Mouse (Mus musculus): Measurements from ENCODE around the gene Wt1. TPM values are rescaled to one million over a fixed set of nuclear protein-coding genes. Genes with fewer than 3 reads are reported as not detected.
A peak's percentile ranks its signal among the peaks of the same experiment; 100 is the strongest.

The Wt1 gene
- polyA plus RNA-seq, 1 experiment from 2014 or later: 8.9 TPM

DNA sequence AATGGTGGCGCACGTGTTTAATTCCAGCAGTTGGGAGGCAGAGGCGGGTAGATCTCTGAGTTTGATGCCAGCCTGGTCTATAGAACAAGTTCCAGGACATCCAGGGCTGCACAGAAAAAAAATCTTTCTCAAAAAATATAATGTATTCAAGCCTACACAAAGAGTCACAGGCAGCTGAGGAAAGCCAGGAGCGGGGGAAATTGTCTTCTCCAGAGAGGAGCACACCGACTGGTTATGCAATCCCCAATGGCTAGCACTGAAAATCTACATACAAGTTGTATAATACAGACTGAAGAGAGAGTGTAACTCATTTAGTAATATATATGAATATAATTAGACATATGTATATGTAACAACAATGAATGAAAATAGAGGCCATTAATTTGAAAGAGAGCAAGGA lies 25.2 kb downstream of the Wt1 start:
- H3K9ac ChIP-seq: no peak overlapping the region
- H3K4me2 ChIP-seq: no peak overlapping the region
- H3K36me3 ChIP-seq (ENCODE audit: insufficient read depth): no peaks in the 10 kb centered on the region
- no peaks in the 10 kb centered on the region for H3K27me3 ChIP-seq (ENCODE audit: insufficient read depth, low read length)
- no peaks in the 10 kb centered on the region for H3K4me1 ChIP-seq (ENCODE audit: insufficient read depth)
- no peaks in the 10 kb centered on the region for H3K9me3 ChIP-seq (ENCODE audit: low read depth, low read length)
- DNase-seq: no peak
- no peak for TF ChIP-seq CTCF (IDR thresholded peaks at IDR 0.05; ENCODE audit: low read depth)
- H3K27ac ChIP-seq (ENCODE audit: low read depth): no peak overlapping the region
- WGBS: 91% methylated on average over 5 of the region's 5 CpGs
- H3K4me3 ChIP-seq (ENCODE audit: low read depth, low read length): no peak overlapping the region
- no peak for ATAC-seq (ENCODE audit: insufficient read depth)

DNA sequence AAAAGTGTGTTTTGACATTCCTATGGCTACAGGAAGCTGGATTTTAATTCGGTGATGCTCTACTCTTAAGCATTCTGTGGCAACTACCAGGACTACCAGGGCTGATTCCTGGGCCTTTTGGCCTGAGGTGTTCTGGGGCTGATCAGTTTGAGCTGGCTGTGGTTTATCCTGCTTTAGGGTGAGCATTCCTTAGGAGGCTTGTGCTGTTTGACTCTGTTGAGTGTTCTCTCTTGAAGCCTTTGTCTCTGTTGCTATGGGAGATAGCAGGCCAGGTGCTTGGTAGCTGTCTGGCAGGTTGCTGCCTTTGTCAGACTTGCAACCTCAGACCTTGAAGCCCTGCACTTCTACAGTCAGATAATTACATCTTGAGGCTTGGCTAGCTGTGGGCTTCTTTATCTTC lies 26.7 kb downstream of the Wt1 start:
- no peak overlapping the region for H3K4me2 ChIP-seq
- no peaks in the 10 kb centered on the region for H3K9me3 ChIP-seq (ENCODE audit: low read depth, low read length)
- H3K36me3 ChIP-seq (ENCODE audit: insufficient read depth): no peaks in the 10 kb centered on the region
- H3K4me1 ChIP-seq (ENCODE audit: insufficient read depth): no peaks in the 10 kb centered on the region
- H3K27ac ChIP-seq (ENCODE audit: low read depth): no peak overlapping the region
- H3K27me3 ChIP-seq (ENCODE audit: insufficient read depth, low read length): no peaks in the 10 kb centered on the region
- TF ChIP-seq CTCF (IDR thresholded peaks at IDR 0.05; ENCODE audit: low read depth): no peak
- ATAC-seq (ENCODE audit: insufficient read depth) (peak; percentile 74; the same call in 1 of the 2 replicates), DNase-seq (no peak)
- H3K4me3 ChIP-seq (ENCODE audit: low read depth, low read length): no peak overlapping the region
- no peak overlapping the region for H3K9ac ChIP-seq
- WGBS: 69% methylated on average over 1 of the region's 1 CpGs

DNA sequence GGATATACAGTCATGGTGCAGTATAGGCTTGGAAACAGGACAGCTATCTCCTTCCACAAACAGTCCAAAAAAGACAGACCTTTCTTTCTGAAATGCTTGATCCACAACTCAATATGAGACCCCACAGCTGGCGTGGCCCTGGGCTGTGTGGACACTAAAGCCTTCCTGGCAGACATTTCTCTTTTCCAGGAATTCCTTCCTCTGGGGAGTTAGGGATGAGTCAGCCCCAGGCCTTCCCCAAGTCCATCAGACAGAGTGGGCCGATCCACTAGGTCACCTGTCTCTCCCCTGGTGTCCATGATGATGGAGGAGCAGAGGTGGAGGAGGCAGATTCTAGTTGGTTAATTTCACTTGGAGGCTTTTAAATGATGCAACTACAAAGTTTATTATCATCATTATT lies 34.6 kb downstream of the Wt1 start:
- no peak for TF ChIP-seq CTCF (IDR thresholded peaks at IDR 0.05; ENCODE audit: low read depth)
- Histone ChIP-seq H3K27ac (ENCODE audit: low read depth) (no peak overlapping the region), H3K4me1 (ENCODE audit: insufficient read depth) (no peaks in the 10 kb centered on the region), H3K27me3 (ENCODE audit: insufficient read depth, low read length) (no peaks in the 10 kb centered on the region), H3K4me2 (no peak overlapping the region), H3K9me3 (ENCODE audit: low read depth, low read length) (no peaks in the 10 kb centered on the region), H3K4me3 (ENCODE audit: low read depth, low read length) (no peak overlapping the region), H3K36me3 (ENCODE audit: insufficient read depth) (no peaks in the 10 kb centered on the region), H3K9ac (no peak overlapping the region)
- 82% methylated on average over 2 of the region's 2 CpGs for WGBS
- ATAC-seq (ENCODE audit: insufficient read depth) (no peak), DNase-seq (no peak)

DNA sequence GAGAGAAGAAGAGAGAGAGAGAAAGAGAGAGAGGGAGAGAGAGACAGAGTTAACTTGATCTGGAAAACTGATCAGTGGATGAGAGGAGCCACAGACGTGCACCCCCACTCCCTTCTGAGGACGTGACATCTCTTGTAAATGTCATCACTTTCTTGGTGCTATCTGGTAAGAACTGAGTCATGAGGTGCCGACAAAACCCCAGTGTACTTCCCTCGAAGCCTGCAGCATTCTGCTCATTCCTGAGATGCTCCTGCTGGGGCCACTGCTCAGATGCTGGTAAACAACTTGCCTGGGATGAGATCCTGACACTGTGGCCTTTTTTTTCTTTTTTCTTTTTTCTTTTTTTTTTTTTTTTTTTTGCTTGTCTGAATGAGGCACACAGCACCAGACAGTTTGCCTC lies 36.4 kb downstream of the Wt1 start:
- peak; percentile 66; the same call in 1 of the 2 replicates for ATAC-seq (ENCODE audit: insufficient read depth)
- no peak overlapping the region for H3K27ac ChIP-seq (ENCODE audit: low read depth)
- H3K36me3 ChIP-seq (ENCODE audit: insufficient read depth): no peaks in the 10 kb centered on the region
- H3K9ac ChIP-seq: no peak overlapping the region
- H3K27me3 ChIP-seq (ENCODE audit: insufficient read depth, low read length): no peaks in the 10 kb centered on the region
- TF ChIP-seq CTCF (IDR thresholded peaks at IDR 0.05; ENCODE audit: low read depth): no peak
- no peaks in the 10 kb centered on the region for H3K9me3 ChIP-seq (ENCODE audit: low read depth, low read length)
- no peak overlapping the region for H3K4me3 ChIP-seq (ENCODE audit: low read depth, low read length)
- no peaks in the 10 kb centered on the region for H3K4me1 ChIP-seq (ENCODE audit: insufficient read depth)
- no peak overlapping the region for H3K4me2 ChIP-seq
- peak; percentile 37 for DNase-seq
- WGBS: 4% methylated on average over 4 of the region's 4 CpGs

DNA sequence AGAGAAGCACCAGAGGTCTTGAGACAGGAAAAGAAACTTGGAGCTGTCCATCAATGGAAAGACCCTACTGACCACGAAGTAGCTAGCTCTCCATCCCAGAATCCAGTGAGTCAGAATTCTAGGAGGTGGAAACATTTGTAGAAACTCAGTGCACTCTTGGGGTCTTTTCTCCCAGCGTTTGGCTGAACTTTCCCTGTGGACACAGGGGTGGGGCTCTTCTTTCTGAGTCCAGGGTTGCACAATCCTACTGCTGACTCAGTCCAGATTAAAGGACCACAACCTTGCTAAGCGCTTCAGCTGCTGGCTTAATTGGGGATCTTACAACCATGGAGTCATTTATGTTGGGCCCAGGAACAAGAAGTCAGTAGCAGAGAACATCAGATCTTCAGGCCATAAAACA lies 41.8 kb downstream of the Wt1 start:
- ATAC-seq (ENCODE audit: insufficient read depth): no peak
- WGBS: 80% methylated on average over 3 of the region's 3 CpGs
- Histone ChIP-seq H3K36me3 (ENCODE audit: insufficient read depth) (no peaks in the 10 kb centered on the region), H3K4me2 (no peak overlapping the region), H3K4me1 (ENCODE audit: insufficient read depth) (no peaks in the 10 kb centered on the region), H3K4me3 (ENCODE audit: low read depth, low read length) (no peak overlapping the region), H3K9me3 (ENCODE audit: low read depth, low read length) (no peaks in the 10 kb centered on the region), H3K27me3 (ENCODE audit: insufficient read depth, low read length) (no peaks in the 10 kb centered on the region), H3K27ac (ENCODE audit: low read depth) (no peak overlapping the region), H3K9ac (no peak overlapping the region)
- TF ChIP-seq CTCF (IDR thresholded peaks at IDR 0.05; ENCODE audit: low read depth): no peak
- no peak for DNase-seq

DNA sequence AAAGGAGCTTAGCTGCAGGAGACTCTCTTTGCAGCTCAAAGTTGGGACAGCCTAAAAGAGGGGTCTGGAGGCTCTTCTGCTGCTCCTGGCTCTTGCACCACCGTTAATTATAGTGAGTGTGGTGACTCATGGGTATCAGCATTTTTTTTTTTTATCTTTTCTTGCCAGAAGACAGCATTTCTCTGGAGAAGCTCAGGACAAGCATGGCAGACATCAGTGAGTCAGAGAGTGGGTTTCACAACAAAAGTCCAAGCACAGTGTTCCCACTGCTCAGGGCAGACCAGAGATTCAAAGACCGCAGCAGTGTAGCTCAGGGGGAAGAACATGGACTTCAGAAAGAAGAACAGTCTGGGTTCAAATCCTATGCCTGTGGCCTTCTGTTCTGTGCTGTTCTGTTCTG lies 47.9 kb downstream of the Wt1 start:
- no peaks in the 10 kb centered on the region for H3K27me3 ChIP-seq (ENCODE audit: insufficient read depth, low read length)
- TF ChIP-seq CTCF (IDR thresholded peaks at IDR 0.05; ENCODE audit: low read depth): no peak
- no peak for DNase-seq

DNA sequence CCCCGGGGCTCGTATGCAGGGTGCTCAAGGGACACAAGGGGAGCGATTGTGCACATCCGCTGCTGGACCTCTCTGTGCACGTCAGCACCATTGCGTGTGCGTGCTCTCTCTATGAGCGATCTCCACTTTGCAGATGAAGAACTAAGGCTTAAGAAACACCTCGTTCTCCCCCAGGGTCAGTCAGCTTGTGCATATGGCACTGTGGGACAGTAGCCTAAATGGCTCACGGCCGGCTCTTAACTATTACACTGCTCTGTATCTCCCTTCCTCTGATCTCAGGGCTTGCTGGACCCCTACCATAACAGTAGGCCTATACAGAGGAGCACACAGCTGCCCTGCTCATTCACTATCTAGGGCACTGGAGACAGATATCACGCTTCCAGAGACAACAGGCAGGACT lies 52.5 kb downstream of the Wt1 start:
- Histone ChIP-seq H3K27me3 (ENCODE audit: insufficient read depth, low read length) (no peaks in the 10 kb centered on the region), H3K4me1 (ENCODE audit: insufficient read depth) (no peaks in the 10 kb centered on the region), H3K9me3 (ENCODE audit: low read depth, low read length) (no peaks in the 10 kb centered on the region), H3K4me3 (ENCODE audit: low read depth, low read length) (no peak overlapping the region), H3K27ac (ENCODE audit: low read depth) (no peak overlapping the region), H3K9ac (no peak overlapping the region), H3K36me3 (ENCODE audit: insufficient read depth) (no peaks in the 10 kb centered on the region), H3K4me2 (no peak overlapping the region)
- TF ChIP-seq CTCF (IDR thresholded peaks at IDR 0.05; ENCODE audit: low read depth): no peak
- 72% methylated on average over 12 of the region's 12 CpGs for WGBS
- ATAC-seq (ENCODE audit: insufficient read depth) (no peak), DNase-seq (no peak)

More for the DNA sequence above, 47.9 kb downstream of the Wt1 start:
- Histone ChIP-seq H3K27ac (ENCODE audit: low read depth) (no peak overlapping the region), H3K4me1 (ENCODE audit: insufficient read depth) (no peaks in the 10 kb centered on the region), H3K4me3 (ENCODE audit: low read depth, low read length) (no peak overlapping the region), H3K9me3 (ENCODE audit: low read depth, low read length) (no peaks in the 10 kb centered on the region), H3K4me2 (no peak overlapping the region), H3K9ac (no peak overlapping the region), H3K36me3 (ENCODE audit: insufficient read depth) (no peaks in the 10 kb centered on the region)
- ATAC-seq (ENCODE audit: insufficient read depth): no peak
- WGBS: 74% methylated on average over 2 of the region's 2 CpGs

DNA sequence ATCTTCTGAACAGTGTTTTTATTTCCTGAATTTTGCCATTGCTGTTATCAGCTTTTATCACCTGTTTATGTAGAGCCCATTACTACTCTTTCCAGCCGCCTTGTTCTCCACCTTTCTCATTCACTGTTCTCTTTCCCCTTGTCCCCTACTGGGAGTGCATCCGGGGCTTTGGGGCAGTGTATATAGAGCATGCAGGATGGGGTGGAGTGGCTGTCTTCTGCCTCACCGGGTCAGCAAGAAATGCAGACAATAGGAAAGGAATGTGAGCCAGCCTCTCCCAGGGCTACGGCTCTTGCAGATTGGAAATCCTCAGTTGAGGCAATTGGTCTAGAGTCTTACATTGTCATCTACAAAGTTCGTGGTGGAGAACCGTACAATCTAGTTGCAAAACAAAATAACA lies 56.2 kb downstream of the Wt1 start:
- Histone ChIP-seq H3K36me3 (ENCODE audit: insufficient read depth) (no peaks in the 10 kb centered on the region), H3K27ac (ENCODE audit: low read depth) (no peak overlapping the region), H3K4me1 (ENCODE audit: insufficient read depth) (no peaks in the 10 kb centered on the region), H3K4me2 (no peak overlapping the region), H3K9me3 (ENCODE audit: low read depth, low read length) (no peaks in the 10 kb centered on the region), H3K9ac (no peak overlapping the region), H3K4me3 (ENCODE audit: low read depth, low read length) (no peak overlapping the region), H3K27me3 (ENCODE audit: insufficient read depth, low read length) (no peaks in the 10 kb centered on the region)
- WGBS: 28% methylated on average over 6 of the region's 6 CpGs
- ATAC-seq (ENCODE audit: insufficient read depth) (no peak), DNase-seq (no peak)
- TF ChIP-seq CTCF (IDR thresholded peaks at IDR 0.05; ENCODE audit: low read depth): no peak
